Mouse (Mus musculus): ENCODE measurements at regions not wholly inside any gene's neighbourhood (a gene's known extent, or its start where the extent isn't known, plus 50 kb on each side); places are given as distances from the start of the nearest gene placed in this dataset.

DNA sequence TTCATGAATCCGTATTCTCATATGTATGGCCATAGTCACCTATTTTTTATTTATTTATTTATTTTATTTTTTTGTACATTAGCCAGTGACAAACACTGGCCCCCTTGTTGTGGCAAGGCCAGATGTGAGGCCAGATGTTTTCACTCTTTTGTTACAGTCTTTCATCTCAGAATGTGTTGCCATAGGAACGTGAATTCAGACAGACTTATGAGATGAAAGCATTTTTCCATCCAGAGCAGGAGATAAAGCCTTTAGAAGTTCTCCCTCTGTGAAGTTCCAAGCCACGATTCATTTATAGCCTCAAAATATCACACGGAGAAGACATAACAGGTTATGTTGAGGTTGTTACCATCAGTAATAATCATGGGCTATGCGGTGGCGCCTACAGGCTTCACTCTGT is 220.9 kb downstream of the Arpp21 start:
- in situ Hi-C loops (cut with MboI, MseI), result no loop called here

DNA sequence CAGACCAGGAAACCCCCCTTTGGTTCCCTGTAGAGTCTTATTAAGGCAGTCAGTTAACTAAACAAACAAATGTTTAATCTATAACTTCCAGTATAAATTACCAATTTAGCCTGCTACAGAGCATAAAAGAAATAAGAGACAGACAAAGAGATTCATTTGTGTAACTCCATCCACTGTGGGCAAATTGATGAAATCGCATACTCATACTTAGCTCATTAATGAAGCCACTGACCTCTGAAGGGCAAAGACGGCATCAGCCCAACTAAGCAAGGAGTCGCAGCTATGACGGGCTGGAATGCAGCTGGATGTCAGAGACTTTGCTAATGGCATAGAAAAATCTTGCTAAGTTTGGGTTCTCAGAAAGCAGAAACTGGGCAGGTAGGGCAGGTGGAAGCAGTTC is 241.3 kb downstream of the Arpp21 start:
- in situ Hi-C loops (cut with MboI, MseI), result no loop called here

DNA sequence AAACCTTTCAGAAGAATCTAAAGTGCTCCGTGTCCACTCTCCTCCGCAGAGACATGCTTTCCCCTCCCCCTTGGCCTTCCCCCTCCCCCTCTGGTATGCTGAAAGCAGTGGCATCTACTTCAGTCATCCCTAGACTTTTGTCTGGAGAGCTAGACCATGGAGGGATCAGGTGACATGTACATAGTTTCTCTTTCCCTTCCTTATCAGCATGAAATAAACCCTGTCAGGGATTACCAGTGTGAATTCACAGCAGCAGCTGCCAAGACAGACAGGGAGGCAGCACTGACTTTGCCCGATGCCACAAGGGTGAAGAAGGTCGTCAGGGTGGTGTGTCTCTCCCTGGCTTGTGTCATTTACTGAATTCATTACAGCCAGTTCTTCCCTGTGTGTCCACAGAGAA is 241.9 kb downstream of the Arpp21 start:
- in situ Hi-C loops (cut with MboI, MseI), result no loop called here

DNA sequence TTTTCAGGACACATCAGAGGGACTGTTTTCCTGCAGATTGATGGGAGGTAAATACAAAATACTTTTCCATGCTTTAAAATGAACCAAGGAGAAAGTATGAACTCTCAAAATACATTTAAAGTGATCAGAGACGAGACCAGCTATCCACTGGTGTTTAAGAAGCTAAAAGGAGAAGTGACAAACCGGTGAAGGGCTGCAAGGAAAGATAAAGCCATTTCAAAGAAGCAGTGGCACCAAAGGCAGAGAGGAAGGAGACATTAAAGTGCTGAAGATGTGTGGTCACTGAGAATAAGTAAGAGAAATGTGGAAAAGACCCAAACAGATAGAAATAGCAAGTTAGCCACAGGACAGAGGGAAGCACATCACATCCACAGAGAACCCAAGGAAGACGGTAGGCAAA is 245.7 kb downstream of the Arpp21 start:
- in situ Hi-C loops (cut with MboI, MseI), result no loop called here

DNA sequence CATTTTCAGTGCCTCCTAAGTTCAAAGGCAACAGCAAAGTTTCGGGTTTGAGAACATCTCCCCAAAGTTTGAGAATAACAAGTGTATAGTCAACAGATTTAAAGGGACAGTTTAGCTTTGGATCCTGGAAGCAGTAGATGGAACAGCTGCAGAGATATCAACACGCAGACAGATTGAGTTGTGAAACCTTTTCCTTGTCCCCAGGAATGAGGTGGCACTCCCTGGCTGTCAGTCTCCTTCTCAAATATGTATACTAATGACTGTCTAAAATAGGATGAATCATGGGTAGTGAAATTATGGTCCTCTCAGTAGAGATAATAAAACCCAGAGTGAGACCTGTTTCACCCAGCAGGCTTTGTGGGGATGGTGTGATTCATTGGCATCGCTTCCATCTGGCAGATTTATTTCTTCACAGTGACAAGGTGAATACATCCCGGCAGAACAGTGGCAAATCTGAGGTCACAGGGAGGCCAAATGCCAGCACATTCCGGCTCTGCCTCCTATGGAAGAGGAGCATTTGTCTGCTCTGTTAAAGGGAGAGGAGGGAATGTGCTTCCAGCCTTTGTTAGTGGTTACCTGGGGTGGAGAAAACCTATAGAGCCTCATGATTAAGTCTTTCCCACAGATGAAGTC is 272.2 kb downstream of the Arpp21 start:
- in situ Hi-C loops (cut with MboI, MseI), result no loop called here

DNA sequence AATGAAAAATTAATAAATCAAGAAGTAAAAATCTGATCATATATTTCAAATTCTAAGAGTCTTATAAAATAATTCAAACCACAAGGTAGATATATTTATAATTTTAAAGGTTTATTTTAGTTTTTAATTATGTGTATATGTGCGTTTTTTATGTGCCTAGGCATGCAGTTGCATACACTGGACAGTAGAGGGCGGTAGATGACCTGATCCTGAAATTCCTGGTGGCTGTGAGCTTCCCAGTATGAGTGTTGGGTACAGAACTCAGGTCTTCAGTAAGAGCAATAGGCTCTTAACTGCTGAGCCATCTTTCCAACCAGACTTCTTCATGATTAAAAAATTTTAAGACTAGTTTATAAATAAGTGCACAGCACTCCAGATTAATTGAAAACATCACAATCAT is 267.7 kb upstream of the Stac start:
- in situ Hi-C loops (cut with MboI, MseI), result loop anchor here in 1 of 2 experiments (10.0 kb wide), 1 partner anchor 457 kb away; no protein-coding TSS in a partner anchor

DNA sequence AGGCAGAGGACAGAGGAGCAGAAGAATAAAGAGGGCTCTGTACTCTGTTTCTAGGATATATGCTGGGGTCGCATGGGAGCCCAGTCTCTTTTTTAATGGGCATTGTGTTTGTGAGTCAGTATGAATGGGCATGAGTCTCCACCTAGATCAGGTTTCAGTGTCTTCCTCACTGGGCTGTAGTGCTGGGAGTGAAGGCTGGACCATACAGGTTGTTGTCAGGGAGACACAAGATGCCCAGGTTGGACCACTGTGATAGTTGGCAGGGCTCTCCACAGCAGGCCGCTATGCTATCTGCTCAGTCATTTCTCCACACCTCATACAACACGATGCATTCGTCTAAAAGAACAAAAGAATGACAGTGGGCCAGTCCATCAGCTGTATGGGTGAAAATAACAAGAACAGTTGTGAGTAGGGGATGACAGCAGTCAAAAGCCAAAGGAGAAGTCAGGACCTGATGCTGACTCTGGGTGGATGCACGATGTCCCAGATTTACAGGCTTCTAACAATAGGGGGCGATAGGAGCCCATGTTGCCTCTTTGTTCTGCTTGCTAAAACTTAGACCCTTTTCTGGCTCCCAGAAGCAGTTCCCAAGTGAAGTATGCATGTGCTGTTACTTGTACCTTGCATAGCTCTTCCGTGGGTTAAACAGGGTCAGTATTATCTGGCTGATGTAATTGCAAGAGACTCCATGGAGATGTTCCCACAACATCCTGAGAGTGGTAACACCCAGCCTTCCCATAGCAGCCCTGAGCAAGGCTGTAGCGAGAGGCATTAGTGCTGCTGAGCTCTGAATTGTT is 249.3 kb upstream of the Stac start:
- in situ Hi-C loops (cut with MboI, MseI), result no loop called here

DNA sequence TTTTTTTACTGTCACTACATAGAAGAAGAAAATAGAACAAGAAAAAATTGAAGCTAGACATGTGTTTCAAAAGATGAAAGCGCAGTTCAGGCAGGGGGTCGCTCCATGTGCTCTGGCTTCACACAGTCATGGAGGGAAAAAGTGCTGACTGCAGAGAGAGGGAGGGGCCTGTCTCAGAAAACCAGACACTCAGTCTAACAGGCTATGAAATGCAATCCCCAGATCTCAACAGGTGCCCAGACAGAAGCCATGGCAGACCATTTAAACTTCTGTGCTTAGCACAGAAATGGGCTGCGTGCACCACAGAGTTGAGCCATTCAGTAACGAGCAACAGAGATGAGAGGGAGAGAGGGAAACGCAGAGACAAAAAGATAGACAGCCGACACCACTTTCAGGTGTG is 242.3 kb upstream of the Stac start:
- in situ Hi-C loops (cut with MboI, MseI), result no loop called here

DNA sequence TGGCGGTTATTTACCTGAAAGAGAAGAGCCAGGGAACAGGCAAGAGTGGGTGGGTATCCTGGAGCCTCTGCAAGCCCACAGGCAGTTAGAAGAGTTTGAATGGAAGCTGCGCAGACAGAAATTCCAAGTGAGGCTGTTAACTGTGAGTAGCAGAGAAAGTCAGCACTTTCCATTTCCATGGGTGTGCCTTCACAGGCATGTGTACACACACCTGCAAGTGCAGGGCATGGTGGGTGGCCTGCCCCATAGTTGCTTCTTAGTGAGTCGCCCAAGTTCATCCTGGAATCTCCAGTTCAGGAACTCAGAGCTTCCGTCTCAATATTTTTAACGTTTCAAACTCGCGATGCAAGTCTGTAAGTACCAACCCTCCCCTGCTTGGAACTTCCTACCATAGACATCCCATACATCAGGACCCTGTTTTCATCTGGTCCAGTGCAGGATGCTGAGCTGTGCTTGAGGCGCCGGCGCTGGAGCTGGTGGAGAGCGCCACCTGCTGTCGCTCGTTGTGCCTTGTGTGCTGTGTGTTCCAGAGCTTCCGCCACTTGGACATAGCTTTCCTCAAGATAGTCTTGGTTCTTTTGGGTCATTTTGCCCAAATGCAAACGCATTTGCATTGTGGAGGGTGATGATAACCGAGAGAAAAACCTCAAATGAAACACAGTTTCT is 228.3 kb upstream of the Stac start:
- in situ Hi-C loops (cut with MboI, MseI), result loop anchor here (5.0 kb wide), 2 partner anchors 366 to 421 kb away; no protein-coding TSS in a partner anchor

DNA sequence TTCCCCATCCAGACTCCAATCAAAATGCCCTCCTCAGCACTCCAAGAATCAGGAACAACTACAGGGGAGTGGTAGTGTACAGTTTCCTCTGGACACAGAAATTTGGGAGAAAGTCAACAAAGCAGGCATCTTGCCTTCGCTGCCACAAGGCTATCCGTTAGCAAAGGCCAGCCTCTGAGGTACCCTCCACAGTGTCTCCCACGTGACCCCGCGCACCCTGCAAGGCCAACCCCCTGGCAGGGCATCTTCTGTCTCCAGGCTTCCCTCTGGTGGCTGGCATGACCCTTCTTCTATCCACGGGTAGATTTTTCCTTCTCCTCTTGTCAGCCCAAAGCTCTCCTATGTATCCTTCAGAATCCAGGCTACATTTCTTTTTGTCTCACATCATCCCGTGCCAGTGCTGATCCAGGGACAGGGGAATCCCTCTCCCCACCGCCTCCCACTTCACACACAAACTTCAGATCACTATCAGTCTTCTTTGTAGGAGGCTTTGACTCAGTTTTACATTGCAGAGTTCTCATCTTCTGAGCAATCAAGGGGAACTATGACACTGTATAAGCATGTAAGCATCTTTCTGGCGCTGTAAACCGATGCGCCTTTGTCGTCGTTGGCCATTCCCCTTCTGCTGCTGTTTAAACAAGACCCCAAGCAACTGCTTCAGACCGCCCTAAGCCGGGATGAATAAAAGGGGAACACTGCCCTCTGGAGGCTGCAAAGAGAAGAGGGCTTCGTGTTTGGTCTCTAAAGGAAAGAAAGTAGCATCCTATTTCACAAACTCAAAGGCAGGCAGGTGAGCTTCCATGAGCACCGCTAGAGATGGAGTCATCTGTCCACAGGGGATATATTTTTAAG is 226.8 kb upstream of the Stac start:
- in situ Hi-C loops (cut with MboI, MseI), result loop anchor here (5.0 kb wide), 2 partner anchors 365 to 420 kb away; no protein-coding TSS in a partner anchor

DNA sequence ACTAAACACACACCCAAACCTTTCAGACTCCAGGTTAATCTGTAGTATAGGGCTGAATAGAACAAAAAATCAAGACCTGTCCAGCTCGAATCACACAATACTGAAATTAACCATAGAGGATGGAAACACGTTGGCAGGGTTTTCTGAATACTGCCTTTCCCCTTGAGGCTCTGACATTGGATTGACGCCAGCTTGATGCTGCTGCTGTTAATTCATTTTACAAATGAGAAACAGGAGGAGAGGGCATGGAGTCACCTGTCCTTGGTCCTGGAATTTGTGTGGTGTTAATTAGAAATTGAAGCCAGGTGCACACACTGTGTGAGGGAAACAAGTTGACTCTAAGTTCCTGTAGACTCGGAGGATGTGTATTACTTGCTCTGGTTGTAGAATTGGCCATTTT is 218.7 kb upstream of the Stac start:
- in situ Hi-C loops (cut with MboI, MseI), result no loop called here

DNA sequence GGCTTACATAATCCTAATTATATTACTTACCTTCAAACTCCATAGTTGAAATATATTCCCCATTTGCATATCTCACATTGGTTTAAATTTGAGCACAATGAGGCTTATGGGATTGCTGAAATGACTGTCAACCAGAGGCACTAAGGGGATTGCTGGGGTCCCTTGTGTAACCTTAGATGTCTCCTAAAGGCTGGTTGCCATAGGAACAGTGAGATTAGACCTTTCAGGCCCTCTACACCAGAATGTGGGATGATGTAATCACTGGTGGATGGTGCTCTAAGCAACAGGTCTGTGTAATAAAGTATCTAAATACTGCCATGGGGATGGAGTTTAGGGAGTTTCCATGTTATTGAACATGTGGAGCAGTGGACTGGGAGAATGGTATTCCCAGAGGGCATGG is 210.0 kb upstream of the Stac start:
- in situ Hi-C loops (cut with MboI, MseI), result no loop called here

DNA sequence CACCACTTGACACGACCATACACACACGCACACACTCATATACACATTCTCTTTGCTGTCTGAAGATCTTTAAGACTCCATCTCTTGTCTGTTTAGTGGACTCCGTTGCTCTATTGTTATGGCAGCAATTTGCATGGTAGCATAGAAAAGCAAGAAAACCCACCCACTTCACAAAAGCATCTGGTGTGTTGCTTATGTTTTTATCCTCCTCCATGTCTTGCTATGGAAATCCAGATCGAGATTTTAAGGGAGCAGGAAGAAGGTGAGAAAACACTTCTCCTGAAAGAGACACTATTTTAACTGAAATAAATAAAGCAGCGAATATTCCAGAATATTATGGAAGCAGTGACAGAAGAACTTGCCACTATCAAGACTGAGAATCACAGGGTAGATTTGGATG is 207.5 kb upstream of the Stac start:
- in situ Hi-C loops (cut with MboI, MseI), result no loop called here

DNA sequence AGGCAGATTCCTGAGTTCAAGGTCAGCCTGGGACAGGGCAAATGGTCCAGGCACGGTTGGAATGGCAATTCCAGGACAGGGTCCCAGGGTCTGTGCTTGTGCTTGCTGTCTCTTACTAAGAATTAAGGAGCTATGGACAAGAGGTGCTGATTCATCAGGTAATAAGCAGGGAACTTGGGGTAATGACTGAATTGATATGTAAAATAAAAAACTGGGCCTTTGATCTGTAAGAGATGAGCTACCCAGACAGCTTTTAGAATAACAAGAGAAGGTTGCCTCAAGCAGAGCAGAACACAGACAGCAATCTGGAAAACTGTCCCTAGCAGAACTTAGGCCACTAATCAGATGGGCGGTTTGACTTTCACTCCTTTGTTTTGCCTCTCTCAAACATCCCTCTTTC is 189.6 kb upstream of the Stac start:
- in situ Hi-C loops (cut with MboI, MseI), result no loop called here

DNA sequence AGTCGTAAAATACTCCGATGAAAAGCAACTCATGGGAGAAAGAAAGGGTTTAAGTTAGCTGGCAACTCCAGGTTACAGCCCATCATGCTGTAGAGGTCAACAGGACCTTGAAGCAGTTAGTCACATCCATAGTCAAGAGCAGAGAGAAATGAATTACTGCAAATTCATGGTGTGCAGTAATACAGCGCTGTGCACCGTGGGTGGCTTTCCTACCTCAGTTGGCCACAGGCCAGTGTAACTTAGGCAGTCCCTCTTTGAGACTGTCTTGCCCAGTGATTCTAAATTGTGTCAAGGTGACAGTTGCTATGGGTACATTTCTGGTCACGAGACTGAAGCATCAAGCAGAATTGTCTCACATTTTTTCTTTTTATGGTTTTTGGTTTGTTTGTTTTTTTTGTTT is 186.7 kb upstream of the Stac start:
- in situ Hi-C loops (cut with MboI, MseI), result no loop called here

DNA sequence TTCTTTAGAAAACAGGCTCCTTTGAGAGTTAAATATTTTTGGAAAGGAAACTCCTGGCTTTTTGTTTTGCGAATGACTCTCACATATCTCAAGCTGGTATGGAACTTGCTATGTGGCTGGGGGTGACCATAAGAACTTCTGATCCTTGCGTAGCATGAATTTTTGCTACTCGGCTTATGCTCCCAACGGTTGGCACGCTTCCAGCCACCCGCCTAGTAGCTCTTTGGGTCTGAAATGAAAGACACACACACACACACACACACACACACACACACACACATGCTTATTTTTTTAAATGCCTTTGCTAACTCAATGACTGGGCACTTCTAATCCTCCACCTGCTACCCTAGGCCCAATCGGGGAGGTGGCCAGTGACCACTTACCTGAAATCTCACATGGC is 180.3 kb upstream of the Stac start:
- in situ Hi-C loops (cut with MboI, MseI), result no loop called here

DNA sequence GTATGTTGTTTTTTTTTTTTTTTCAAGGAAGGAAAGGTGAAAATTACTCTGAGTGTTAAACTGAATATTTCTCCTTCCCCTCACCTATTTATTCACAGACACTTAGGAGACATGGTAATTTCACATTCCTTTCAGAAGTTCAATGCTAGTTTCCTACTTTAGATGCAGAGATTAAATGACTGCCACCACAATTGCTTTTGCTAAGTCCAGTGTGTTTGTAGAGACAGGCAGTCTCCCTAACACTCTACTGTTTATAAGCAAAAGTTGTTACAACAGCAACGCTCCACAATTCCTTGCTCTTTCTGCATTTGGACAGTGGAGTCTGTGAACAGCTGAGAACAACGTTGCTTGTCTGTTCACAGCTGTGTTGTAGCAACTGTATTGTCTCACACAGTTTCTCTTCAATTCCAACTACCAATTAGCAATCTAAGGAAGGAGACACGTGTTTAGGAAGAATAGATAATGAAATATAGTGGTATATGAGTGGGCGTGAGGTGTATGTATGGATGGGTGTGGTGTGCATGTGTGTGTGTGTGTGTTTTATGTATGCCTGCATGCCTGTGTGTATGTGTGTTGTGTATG is 179.7 kb upstream of the Stac start:
- in situ Hi-C loops (cut with MboI, MseI), result no loop called here

DNA sequence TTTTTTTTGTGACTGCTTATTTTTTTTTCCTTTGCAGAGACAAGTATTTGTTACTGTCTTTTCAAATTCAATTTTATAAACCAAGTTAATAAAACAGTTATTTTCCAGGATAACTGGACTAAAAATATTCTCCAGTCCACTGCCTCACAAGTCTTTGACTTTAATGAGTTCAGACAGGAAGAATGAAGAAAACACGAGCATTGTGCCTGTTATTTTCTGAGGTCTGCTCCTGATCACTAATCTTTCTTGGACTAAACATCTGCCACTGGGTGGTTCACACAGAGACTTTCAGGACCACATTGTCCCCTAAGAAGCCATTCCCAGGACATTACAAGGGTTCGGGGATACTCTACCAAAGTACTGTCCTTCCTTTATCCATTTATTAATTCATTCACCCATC is 167.9 kb upstream of the Stac start:
- in situ Hi-C loops (cut with MboI, MseI), result no loop called here

DNA sequence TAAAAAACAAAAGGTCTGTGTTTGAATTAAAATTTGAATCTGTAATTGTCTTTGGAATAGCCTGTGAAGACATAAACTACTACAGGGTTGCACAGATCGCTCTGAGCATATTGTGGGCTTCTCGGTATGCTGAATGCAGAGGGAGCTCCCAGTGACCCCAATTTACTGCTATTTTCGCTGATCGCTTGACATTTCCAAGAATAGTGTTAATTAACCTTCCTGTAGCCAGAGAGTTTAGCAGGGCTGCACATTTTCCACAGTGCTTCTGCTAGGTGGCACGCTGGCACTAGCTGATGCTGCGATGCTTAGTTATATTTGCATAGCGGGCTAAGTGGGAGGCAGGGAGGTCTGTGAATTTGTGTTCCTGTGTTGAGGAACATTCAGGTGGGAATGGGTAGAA is 164.8 kb upstream of the Stac start:
- in situ Hi-C loops (cut with MboI, MseI), result no loop called here

DNA sequence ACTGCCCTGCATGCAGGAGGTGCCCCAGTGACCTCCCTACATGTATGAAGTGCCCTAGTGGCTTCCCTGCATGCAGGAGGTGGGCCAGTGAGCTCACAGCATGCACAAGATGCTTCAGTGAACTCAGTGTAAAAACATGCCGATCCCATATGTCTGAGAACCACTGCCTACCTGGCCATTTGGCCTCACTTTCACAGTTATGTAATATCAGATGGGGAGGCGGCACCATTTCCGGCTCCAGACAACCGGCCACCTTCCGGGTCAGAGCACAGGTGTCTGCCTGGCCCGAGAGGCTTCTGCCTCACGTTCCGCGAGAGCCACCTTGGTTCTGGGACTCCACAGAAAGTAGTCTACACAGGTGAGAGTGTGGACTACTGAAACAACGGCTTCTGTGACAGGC is 156.2 kb upstream of the Stac start:
- in situ Hi-C loops (cut with MboI, MseI), result no loop called here

DNA sequence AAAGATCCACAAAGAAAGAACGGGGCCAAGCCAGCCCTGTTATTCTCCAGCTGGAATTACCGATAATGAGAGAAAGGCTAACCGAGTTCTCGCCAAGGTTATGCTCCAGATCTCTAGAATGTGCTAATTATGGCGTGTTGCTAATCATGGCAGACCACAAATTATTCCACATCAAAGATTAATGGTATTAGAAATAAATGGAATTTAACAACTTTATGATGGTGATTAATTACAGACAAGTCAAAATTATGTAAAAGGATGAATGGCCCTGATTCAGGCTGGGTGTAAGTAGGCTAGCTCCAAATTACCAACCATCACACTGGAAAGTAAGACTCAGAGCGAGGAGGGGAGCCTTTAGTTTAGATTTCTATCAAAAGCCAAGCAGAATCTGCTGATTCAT is 151.0 kb upstream of the Stac start:
- in situ Hi-C loops (cut with MboI, MseI), result no loop called here
